Mouse (Mus musculus) ovary, adult 10 weeks (tissue): ENCODE measurements around the gene Tmem9. TPM values are rescaled to one million over a fixed set of nuclear protein-coding genes. Genes with fewer than 3 reads are reported as not detected.

Source experiments
- polyA plus RNA-seq: library from polyadenylated mRNA; stranded (reverse); fragments of 350-450 nt; fragmentation: Illumina TruSeq; extraction: RNeasy Lipid Tissue Mini Kit (QIAGEN cat#74804); gene quantifications from one replicate; pipeline ENCODE4 v1.2.3, GENCODE M21; 2014

Gene Tmem9
- 5.3 TPM for polyA plus RNA-seq

GRCm38 (mm10) chr1:136007211-136008158, at the start of gene Tmem9:
Tmem9 (plus strand) TSS chr1:136008150.

GRCm38 (mm10) chr1:136006292-136006748, 1.6 kb upstream of the Tmem9 start, which contains the start of gene Igfn1:
Igfn1 (minus strand) TSS chr1:136006342.

DNA sequence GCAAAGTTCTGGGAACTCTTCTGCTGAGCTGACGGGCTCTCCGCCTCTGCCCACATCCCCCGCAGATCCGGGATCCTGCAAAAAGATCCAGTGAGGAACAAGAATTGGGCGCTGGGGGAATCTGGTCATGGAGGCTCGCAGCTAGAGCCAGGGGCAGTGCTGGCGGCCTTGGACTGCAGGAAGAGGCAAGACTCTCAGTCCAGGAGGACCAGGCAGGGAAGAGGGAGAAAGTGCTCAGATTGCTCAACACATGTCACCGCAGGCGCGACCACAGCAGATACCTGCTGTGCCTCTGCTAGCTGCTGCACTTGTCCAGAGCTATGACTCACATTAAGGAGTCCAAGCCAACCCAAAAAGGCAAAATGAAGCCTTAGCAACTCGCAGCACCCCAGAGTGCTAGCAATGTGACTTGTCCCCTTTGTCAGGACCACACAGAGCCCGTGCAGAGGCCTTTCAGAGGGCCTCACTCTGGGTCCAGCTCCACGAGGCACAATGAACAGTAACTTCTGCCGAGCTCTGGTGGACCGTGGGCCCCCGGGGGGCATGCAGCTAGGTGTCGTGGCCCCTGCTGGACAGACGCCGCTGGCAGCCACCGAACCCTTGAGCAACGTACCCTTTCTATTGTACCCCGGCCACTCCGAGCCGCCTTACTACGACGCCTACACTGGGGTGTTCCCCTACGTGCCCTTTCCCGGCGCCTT, 42.5 kb downstream of the Tmem9 start, which contains the start of gene Ascl5:
TSS of gene Ascl5 (plus strand) at position 493 of the 701 bp plus-strand sequence.

DNA sequence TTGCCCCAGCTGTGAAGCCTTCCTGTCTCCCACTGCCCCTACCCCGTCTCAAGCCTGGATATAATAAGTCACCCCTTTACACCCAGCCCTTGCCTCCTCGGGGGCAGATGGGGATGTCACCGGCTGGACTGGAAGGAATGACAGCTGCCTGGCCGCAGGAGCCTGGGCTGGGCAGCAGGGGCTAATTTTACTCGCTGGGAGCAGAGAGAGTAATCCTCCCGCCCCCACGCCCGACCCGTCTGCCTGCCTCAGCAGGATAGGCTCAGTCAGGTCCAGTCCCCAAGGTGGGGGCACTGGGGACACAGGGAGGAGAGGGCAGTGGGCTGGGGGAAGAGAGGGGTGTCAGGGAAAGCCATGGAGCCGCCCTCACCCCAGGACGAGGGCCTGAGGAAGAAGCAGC, 44.6 kb downstream of the Tmem9 start, which contains the start of gene Cacna1s:
TSS of gene Cacna1s (plus strand) at position 204 of the 400 bp plus-strand sequence.

Other genes with a start within 250 kb of the Tmem9 start
- 2.9 TPM for gene Phlda3, start 242.0 kb upstream of the Tmem9 start, polyA plus RNA-seq
- not detected for gene Tnni1, start 228.7 kb upstream of the Tmem9 start, polyA plus RNA-seq
- gene Lad1, start 189.6 kb upstream of the Tmem9 start, polyA plus RNA-seq, result 0.14 TPM
- 2.8 TPM for gene Tnnt2, start 171.8 kb upstream of the Tmem9 start, polyA plus RNA-seq
- 0.09 TPM for gene Pkp1, start 88.9 kb upstream of the Tmem9 start, polyA plus RNA-seq
- gene Igfn1, start 1.8 kb upstream of the Tmem9 start, polyA plus RNA-seq, result not detected
- not detected for gene Ascl5, start 42.7 kb downstream of the Tmem9 start, polyA plus RNA-seq
- gene Cacna1s, start 44.6 kb downstream of the Tmem9 start, polyA plus RNA-seq, result not detected
- 0.17 TPM for gene Kif21b, start 123.2 kb downstream of the Tmem9 start, polyA plus RNA-seq
- not detected for gene Mroh3, start 204.7 kb downstream of the Tmem9 start, polyA plus RNA-seq
- gene Inava, start 226.1 kb downstream of the Tmem9 start, polyA plus RNA-seq, result 0.20 TPM